Mouse (Mus musculus): ENCODE measurements around the gene Rabgap1l. TPM values are rescaled to one million over a fixed set of nuclear protein-coding genes. Genes with fewer than 3 reads are reported as not detected.

The Rabgap1l gene
- total RNA-seq, 2 experiments from 2014 or later, result 215 to 218 TPM

DNA sequence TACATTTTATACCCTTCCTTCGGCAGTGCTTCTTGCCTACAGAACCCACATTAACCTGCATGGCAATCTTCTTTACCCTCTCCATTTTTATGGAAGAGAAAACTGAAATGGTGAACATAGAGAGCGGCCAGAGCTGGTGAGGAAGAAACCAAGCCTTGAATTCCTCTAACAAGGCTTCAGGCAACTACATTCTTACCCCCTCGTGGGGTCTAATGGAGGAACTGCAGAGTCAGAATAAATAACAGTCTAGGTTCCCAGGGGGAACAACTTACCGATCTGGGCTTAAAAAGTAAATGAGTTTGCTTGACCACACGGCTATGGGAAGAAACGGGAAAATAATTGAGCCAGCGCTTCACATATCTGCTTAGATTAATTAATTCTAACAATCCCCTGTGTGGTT, 463.2 kb downstream of the Rabgap1l start:
- DNase-seq (ENCODE audit: low spot score in 2 of 2), result no peak

DNA sequence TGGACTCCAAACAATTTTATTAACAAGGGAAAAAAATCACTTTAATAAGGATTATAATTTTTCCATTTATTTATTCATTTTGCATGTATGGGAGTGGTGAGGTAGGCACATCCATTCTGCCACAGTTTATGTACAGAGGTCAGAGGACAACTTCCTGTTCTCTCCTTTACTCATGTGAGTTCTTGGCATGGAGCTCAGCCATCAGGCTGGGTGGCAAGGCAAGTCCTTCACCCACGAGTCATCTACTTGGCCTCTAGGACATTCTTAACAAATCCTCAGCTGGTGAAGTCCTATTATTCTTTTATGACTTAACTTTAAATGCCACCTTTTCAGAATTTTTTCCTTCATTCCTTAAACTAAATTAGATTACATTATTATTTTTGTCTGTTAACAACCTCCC, 465.5 kb downstream of the Rabgap1l start:
- no peak for DNase-seq (ENCODE audit: low spot score in 2 of 2)

DNA sequence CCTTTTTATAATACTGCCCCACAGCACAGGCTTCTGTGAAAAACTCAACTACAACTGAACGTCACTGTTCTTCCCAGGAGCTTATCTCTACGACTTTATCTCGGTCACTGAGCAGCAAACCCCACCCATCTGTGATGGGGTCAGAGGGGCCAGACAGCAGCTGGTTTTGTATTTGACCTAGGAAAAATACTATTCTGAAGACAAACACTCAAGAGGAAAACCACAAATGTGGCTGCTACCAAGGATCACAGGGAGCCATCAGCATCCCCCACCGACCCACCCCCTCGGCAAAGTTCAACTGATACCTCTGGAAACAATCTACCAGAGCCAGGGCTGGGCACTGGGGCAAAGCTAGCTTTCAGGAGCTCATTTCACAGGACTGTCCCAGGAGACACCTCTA, 467.5 kb downstream of the Rabgap1l start:
- DNase-seq (ENCODE audit: low spot score in 2 of 2), result no peak

DNA sequence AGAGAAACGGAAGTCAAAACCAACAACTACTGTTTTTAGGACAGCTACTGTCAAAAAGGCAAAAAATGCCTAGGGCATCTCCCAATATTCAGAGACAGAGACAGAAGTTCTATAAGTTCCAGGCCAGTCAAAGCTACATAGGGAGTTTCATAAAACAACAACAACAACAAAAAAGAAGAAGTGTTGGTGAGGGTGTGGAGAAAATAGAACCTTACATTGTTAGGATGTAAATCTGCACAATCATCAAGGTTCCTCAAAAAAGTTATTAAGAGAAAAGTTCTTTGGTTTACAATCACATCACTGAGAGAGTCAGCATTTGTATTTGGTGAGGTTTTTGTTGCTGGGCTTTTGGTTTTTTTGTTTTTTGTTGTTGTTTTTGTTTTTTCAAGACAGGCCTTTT, 472.3 kb downstream of the Rabgap1l start:
- DNase-seq (ENCODE audit: low spot score in 2 of 2), result no peak

DNA sequence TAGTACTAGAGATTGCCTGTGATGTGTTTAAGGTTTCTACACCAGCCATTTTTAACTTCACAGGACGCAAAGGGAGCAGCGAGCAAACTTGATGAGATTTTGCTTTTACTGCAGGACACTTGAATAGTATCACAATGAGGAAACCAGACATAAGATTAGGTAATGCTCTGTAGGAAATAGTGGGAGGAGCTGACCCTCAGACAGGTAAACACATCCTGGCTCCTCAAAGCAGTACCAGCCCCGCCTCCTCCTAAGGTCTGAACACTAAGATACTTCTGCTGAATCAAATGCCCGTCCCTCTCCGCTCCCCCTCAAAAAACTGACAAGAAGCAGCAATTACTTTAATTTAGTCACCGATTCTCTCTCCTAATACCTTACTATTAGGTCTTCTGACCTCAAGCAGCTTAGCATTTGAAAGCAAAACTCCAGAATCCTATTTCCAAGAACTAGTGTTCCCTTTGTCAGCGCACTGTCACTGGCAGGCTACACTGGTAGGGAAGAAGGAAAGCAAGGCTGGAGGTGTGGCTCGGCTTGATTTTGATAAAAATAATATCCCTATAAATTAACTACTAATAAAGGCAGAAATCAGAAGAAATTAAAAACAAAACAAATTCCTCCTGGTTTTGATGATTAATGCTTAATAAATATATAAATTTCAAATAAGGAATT, 474.8 kb downstream of the Rabgap1l start:
- DNase-seq (ENCODE audit: low spot score in 2 of 2), result no peak

DNA sequence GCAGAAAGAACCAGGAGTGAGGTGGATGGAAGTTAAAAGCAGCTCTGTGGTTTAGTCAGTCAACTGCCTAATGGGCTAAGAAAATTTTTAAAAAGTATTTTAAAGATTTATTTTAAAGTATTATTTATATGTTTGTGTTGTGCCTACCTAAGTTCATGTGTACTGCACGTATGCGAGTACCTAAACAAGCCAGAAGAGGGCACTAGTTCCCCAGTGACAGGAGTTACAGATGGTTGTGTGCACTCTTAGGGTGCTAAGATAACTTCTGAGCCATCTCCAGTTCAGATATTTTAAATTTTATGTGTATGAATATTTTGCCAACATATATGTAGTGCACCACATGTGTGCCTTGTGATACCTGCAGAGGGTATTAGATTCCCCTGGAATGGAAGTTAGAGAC, 476.8 kb downstream of the Rabgap1l start:
- DNase-seq (ENCODE audit: low spot score in 2 of 2), result no peak

DNA sequence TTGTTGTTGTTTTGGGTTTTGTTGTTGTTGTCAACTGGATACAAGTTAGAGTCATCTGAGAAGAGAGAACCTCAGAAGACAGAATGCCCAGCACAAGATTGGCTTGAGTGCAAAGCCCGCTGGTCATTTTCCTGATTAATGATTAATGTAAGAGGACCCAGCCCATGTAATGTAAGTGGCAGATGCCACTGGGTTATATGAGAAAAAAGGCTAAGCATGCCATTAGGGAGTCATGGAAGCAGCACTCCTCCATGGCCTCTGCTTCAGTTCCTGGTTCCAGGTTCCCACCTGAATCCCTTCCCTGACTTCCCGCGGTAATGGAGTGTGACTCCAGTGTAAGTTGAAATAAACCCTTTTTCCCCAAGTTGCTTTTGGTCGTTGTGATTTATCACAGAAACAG, 480.4 kb downstream of the Rabgap1l start:
- no peak for DNase-seq (ENCODE audit: low spot score in 2 of 2)

DNA sequence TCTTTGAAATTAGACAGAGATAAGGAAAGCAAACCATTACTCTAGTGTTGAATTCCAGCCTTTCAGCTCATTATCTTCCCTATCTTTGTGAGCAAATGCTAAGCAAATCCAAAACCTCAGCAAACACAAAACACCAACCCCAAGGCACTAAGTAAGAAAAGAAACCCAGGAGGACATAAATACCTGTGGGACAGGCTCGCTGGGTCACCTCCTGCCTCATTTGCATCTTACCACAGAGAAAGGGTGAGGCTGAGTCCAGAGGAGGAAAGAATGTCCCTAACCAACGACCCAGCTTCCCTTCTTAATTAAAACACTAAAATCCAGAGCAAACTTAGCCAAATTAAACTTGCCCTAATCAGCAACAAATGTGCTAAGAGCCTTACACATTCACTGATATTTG, 481.1 kb downstream of the Rabgap1l start:
- no peak for DNase-seq (ENCODE audit: low spot score in 2 of 2)

DNA sequence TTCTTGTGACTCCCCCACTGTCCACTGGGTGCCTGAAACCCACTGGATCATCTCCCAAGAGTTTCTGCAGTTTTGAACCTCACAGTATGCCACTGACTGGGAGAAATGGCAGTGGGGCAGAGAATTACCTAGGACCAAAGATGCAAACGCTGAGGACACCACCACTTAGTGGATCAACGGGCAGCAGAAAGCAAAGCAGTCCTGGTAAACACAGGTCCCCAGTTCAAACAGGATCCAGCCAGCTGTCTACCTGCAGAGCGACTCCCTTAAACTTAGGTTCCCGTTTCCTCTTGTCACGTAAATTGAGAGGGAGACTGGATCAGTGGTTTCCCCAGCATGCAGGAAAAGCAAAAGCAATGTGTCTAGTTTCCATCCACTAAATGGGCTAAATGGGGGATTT, 483.1 kb downstream of the Rabgap1l start:
- no peak for DNase-seq (ENCODE audit: low spot score in 2 of 2)

DNA sequence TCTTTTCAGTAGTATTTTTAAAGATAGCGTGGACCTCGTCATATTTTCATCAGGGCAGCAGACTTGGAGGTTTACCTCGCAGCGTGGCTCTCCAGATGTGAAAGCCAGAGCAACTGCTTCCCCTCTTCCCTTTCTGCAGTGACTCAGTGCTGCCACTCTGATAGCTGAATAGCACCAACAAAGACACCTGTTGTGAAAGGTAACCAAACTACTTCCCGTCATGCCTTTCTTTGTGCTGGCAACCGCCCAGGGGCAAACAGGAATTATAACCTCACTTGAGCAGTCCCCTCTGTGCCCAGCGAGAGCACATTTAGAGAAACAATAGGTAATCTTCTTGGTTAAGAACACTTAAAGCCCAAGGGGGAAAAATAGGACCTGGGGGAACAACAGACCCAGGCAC, 484.0 kb downstream of the Rabgap1l start:
- no peak for DNase-seq (ENCODE audit: low spot score in 2 of 2)

DNA sequence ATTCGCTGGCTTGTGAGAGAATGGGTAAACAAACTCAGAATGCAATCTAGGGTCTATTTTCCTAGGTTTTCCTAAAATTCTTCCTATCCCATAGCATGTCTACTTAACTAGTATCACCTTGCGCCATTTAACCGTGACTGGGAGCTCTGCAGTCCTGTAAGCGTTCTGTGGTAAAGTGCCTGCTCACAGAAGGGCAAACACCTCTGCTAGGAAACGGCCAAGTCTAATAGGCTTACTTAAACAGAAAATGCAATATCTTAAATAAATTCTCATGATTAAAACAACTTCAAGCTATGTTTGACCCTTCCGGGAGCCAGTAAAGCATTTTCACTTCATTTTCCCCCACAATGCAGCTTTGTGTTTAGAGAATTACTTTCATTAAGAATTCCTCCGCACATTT, 484.5 kb downstream of the Rabgap1l start:
- no peak for DNase-seq (ENCODE audit: low spot score in 2 of 2)

DNA sequence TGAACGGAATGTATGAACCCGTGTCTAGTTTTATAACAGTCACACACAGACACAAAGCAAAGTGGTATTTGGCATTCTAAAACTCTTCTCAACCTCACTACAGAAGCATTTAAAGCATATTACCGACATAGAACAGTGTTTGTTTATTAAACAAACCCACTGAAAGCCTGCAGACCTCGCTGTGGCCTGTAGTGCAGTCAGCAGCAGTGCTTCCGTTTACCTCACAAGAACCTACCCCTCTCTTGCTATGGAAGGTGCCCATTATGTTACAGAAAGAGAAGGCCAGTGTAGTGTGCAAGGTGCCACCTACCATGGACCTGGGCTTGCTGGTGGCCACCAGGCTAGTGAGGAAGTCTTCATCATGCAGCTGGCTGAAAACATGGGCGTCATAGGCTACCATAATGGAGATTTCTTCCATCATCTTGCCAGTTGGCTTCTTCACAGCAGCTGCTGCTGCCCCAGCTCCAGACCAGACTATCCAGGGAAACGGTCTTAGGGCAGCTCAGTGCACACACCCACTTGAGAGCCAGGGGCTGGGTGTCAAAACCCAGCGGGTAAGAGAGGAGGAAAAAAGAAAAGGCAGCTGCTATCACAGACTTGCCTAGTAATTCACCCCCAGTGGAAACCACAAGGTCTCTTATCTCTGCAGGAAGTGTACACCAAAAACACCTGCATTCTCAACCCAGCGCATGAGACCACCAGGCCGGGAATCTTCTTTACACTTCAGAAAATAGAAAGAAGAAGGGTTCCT, 486.0 kb downstream of the Rabgap1l start:
- no peak for DNase-seq (ENCODE audit: low spot score in 2 of 2)

DNA sequence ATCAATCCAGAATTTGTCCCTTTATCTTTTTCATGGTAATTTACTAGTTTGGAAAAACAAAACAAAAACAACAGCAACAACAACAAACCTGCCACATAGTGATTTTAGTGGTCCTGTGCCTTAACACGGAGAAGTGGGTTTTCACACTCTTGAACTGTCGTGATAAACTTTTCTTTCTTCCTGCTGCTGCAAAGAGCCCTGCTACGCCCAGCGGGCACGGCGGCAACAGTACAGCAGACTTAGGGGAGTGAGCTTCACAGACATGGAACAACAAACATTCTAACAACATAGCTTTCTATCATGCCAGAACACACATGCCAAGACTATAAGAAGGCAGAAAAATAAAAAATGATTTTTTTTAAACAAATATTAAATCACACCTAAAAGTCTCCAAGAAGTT, 486.7 kb downstream of the Rabgap1l start:
- no peak for DNase-seq (ENCODE audit: low spot score in 2 of 2)

DNA sequence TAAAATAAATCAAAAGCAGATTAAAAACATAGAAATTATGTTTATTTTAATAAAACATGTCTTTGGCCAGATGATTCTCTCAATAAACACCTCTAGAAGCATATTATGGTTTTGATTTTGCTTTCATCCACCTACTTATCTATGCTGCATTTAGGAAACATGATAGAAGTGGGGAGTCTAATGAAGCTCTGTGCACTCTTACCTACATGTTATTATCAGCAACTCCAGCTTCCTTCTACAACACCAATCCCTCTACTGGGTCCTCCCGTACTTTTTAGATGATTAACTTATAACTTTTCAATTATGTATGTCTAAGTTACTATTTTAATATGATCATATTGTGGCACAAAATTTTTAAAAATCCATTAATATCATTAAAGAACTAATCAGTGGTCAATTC, 487.2 kb downstream of the Rabgap1l start:
- DNase-seq (ENCODE audit: low spot score in 2 of 2), result no peak

DNA sequence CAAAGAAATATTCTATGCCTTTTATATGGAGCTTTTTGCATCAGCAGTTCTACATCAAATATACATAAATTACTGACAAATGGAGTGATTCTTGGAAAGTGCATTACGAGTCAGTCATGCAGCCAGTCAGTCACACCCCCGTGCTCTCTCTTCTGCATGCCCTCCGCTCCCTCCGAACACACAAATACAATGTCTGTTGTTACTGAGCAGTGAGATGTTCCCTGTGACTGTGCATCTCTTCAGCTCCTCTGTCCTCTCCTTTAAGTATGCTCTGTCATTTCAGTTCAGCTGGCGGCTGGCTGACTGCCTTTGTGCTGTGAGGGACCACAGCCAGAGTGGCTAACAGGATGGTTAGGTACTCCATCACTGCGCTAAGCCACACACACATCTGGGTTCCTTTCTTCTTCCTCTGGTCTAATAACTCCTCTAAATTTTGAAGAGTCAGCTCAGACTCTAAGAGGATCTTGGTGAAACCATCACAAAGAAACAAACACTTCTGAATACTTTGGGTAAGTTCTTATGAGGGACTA, 488.0 kb downstream of the Rabgap1l start:
- DNase-seq (ENCODE audit: low spot score in 2 of 2), result no peak

DNA sequence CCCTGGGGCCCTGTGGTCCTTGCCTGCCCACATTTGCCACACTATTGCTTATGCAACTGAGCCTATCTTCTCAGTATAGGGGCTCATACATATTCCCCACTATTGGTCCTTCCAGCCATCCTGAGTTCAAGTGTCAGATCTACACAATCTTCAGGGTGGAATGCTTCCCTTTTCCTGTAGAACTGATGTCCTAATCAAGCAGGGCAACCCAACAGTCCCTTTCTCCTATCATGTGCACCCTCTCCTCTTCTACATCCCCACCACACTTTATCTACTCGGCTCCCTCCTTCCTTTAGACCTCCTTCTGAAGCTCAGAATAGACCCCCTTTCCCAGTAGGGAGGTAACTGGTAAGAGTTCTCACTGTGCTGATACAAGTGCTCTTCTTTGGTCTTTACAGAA, 490.7 kb downstream of the Rabgap1l start:
- DNase-seq (ENCODE audit: low spot score in 2 of 2), result no peak

DNA sequence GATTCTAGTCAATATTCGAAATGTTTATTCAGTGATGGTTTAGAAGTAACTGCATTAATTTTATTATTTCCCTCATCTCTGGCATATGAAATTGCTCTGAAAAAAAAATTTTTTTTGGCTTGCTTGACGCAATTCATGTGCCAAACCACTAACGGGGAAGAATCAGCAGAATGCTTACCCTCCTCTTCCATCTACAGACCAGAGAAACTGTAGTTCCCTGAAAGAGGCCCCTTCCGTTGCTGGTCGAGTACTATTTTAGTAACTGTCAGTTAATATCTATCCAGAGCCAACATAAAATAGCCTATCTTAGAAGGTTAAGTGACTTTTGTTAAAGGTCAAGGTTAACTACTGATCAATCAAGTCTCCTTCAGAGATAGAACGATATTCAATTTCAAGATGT, 491.9 kb downstream of the Rabgap1l start:
- DNase-seq (ENCODE audit: low spot score in 2 of 2), result no peak

DNA sequence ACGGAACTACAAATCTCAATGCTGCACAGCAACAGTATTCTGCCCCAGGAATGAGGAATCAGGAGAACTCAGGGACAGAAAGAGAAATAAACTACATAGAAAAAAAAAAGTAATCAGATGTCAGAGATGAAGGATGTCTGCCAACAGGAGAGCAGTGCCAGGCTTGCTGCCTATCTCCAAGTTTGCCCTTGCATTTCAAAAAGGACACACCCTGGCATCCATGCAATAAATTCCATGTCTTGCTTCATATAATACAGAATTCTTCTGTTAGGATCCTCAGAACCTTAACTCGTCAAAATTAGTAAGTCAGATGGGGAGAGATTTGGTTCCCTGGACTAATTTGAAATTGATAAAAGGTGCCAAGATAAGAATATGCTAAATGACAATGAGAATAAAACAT, 492.3 kb downstream of the Rabgap1l start:
- peak in 1 of 2 experiments; percentile 17 for DNase-seq (ENCODE audit: low spot score in 2 of 2)

DNA sequence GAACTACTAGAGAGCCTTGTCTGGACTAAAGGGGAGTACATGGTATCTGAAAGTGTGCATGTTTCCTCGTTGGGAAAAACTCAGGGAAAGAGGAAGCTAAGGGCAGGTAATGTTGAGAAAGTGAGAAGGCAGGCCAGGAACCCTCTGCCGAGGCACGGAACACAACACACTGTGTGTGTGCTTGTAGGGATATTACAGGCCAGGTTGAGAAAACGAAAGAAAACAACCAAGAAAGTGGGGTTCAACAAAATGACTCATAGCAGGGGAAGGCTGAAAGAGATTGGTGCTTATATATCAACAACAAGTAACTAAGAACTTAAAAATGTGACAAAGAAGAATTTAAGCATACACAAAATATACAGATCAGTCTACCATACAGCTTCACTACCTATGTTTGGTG, 493.0 kb downstream of the Rabgap1l start:
- DNase-seq (ENCODE audit: low spot score in 2 of 2), result no peak

DNA sequence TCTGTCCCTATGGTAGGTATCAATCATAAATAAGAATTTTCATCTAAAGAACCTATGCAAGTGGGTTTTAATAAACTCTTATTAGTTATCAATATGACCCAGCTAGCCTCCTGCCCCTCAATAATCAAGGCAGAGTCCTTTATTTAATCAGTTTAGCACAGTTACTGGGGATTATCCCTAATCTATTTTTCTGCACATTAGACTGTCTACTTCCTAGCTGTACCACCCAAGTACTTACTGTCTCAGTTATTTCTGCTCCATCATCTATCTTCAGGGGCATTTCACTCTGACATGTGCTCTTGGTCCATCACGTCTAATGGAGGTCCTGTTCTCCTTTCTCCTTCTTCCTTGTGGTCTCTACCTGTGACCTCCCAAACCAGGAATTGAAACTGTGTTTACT, 494.1 kb downstream of the Rabgap1l start:
- DNase-seq (ENCODE audit: low spot score in 2 of 2), result no peak

DNA sequence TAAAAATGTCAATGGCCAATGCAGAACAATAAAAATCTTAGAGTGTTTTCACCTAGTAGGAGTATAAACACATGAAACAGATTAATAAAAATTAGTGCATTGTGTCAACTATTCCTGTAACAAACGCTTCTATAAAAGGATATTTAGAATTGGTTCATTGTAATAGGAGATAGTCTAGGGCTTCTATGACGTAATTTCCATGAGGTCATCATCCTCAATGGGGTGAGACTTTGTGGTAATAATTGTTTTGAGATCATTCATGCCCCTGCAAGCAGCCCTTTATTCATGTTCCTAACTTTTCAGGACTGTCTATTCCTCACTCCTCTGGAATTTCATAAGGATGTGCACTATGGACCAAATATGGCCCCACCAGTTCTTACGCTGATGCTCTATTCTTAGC, 495.3 kb downstream of the Rabgap1l start:
- no peak for DNase-seq (ENCODE audit: low spot score in 2 of 2)

DNA sequence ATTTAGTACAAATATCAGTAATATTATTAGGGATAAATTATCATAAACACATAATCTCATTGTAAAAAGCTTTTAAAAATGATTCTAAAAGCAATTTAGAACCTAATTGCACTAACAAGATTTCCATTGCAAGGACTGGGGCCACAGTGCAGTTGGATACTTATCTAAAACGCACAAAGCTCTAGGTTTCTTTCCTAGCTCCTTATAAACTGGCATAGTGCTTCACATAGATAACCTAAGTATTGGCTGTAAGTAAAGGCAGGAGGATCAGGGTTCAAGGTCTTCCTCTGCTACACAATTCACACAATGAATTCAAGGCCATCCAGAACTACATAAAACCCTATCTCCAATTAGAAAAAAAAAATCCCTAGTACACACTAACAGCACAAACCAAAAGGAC, 497.7 kb downstream of the Rabgap1l start:
- DNase-seq (ENCODE audit: low spot score in 2 of 2), result no peak

DNA sequence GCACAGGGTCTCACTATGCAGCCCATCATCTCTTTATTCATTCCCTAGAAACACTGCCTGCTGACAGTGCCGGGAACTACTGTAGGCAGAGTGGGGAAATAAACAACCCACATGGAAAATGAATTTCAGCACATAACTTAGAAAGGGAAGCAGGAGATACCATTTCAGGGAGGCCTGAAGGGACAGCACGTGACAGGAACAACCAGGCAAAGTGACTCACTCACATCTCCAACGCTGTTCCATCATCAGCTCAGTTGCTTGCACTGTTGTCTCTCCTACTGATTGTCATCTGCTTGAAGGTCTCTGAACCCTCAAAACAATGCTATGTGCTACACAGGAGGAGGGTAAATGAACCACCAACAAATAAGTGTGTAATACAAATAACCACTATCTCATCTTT, 499.5 kb downstream of the Rabgap1l start:
- no peak for DNase-seq (ENCODE audit: low spot score in 2 of 2)
